In the genomic region with DNA sequence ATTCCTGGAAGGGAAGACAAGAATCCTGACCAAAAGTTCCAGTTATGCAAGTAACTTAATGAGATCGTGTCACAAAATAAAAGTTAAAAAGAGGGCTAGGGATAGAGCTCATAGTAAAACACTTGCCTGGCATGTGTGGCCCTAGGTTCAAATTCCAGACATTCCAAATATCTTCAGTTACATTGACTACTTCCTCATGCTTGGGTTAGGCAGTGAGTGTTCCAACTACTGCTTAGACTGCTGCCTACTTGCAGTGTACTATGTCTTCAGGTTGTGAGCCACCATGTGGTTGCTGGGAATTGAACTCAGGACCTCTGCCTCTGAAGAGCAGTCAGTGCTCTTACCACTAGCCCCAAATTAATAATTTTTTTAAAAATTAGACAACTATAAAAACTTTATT, we compare ENCODE assay signal across 9 mouse cellular contexts. TPM values are rescaled to one million over a fixed set of nuclear protein-coding genes. Genes with fewer than 3 reads are reported as not detected.
DNase-seq lines count a peak whose midpoint lies in the region; ATAC-seq and TF ChIP-seq lines count a peak whose summit lies in the region.
"Had no signal": no experiment of that assay in that cellular context is flagged by ENCODE, and none has a peak within 500 bp of the region (broad histone marks: within the 10 kb centered on the region; RNA-seq: fewer than 3 reads in every experiment).

No protein-coding gene starts in this region.

- TF ChIP-seq CTCF in Patski (IDR thresholded peaks at IDR 0.05): no peak

- in situ Hi-C loops in Patski (cut with MboI; ENCODE audit: low pct_unique_long_range_greater_than_20kb): no loop called here

- peaks cover 30% of the 10 kb centered on the region for H3K36me3 ChIP-seq in heart, embryonic 14.5 days (ENCODE audit: control insufficient read depth, insufficient read depth, low read length)
- peaks cover 14% of the 10 kb centered on the region for H3K36me3 ChIP-seq in kidney, embryonic 16.5 days (ENCODE audit: insufficient read depth, low read length)

- no peak overlapping the region for H3K27ac ChIP-seq in heart, embryonic 14.5 days (replicated peaks in 1 of 2; ENCODE audit: control insufficient read depth in 1 of 2, insufficient read depth in 1 of 2, low read depth in 2 of 2, low read length in 2 of 2)
- H3K27ac ChIP-seq in kidney, embryonic 16.5 days (ENCODE audit: low read length): no peak overlapping the region

- 0 out of 2 replicates have a peak, but pooled peaks cover 5% of the 10 kb centered on the region for H3K27me3 ChIP-seq in heart, embryonic 14.5 days (ENCODE audit: control insufficient read depth, insufficient read depth, low read length)
- no peaks in the 10 kb centered on the region for H3K27me3 ChIP-seq in Patski
- H3K27me3 ChIP-seq in kidney, embryonic 16.5 days (ENCODE audit: insufficient read depth, low read length): 0 out of 2 replicates have a peak, but pooled peaks cover 3% of the 10 kb centered on the region

- H3K4me2 ChIP-seq in heart, embryonic 14.5 days (ENCODE audit: low read length): peak overlapping the region; percentile 93
- peak overlapping the region; percentile 31; the same call in 1 of the 2 replicates for H3K4me2 ChIP-seq in kidney, embryonic 16.5 days (replicated peaks; ENCODE audit: low read depth, low read length)

- POLR2A ChIA-PET in Patski (lab: Charles Lee): no interaction called here

- H3K4me3 ChIP-seq in heart, embryonic 14.5 days (ENCODE audit: control insufficient read depth in 1 of 2, insufficient read depth in 1 of 2, low read depth in 1 of 2, low read length in 2 of 2): no peak overlapping the region; a peak in 1 of 4 replicates
- peak overlapping the region; percentile 25; the same call in 1 of the 2 replicates for H3K4me3 ChIP-seq in kidney, embryonic 16.5 days (ENCODE audit: low read length)

- WGBS in heart, embryonic 14.5 days: 15% methylated on average over 1 of the region's 1 CpGs
- WGBS in kidney, embryonic 16.5 days: 34% methylated on average over 1 of the region's 1 CpGs

- CTCF ChIA-PET in Patski (lab: Charles Lee): interaction anchor here (1.1 to 1.3 kb wide), 2 partner anchors 13 to 22 kb away, joined by 3 to 4 read pairs; no protein-coding TSS in a partner anchor

- no peak for ATAC-seq in heart, embryonic 14.5 days (ENCODE audit: insufficient number of reproducible peaks, insufficient read depth, low FRiP score, low read depth)
- peak; percentile 74 for ATAC-seq in Patski
- 0 out of 2 replicates have a peak, but pooled peaks have one; percentile 17 for ATAC-seq in kidney, embryonic 16.5 days (ENCODE audit: low FRiP score, low TSS enrichment)

- no peaks in the 10 kb centered on the region for H3K9me3 ChIP-seq in heart, embryonic 14.5 days (ENCODE audit: control insufficient read depth, low read length)
- no peaks in the 10 kb centered on the region for H3K9me3 ChIP-seq in kidney, embryonic 16.5 days (ENCODE audit: low read length)

- peaks cover 2 to 17% of the 10 kb centered on the region in 2 experiments; a peak in 3 of 4 replicates for H3K4me1 ChIP-seq in heart, embryonic 14.5 days (ENCODE audit: control insufficient read depth in 2 of 2, insufficient read depth in 2 of 2, low read length in 2 of 2)
- peaks cover 17% of the 10 kb centered on the region for H3K4me1 ChIP-seq in kidney, embryonic 16.5 days (ENCODE audit: insufficient read depth, low read length)

- DNase-seq in heart, adult 11 months: no peak
- DNase-seq in 416B (ENCODE audit: low read depth) (peak; percentile 52), Patski (ENCODE audit: low read depth, low spot score) (no peak)
- DNase-seq in cerebellum, adult 8-10 months: no peak
- no peak for DNase-seq in embryo, embryonic 10.5 days (ENCODE audit: low spot score)
- no peak for DNase-seq in right cerebral cortex, postnatal 36 days (ENCODE audit: low spot score in 2 of 2)
- DNase-seq: lung, postnatal 4 days had no signal

- H3K9ac ChIP-seq in heart, embryonic 14.5 days (ENCODE audit: low read length): no peak overlapping the region
- H3K9ac ChIP-seq in kidney, embryonic 16.5 days (replicated peaks; ENCODE audit: low read length): no peak overlapping the region

RNA-seq across cellular contexts. Expression of a gene that starts 2.7 kb away (rescaled TPM):
- 110 and 120 TPM in 2 replicates for polyA plus RNA-seq in heart, embryonic 14.5 days (2014; fragmentation: Nextera tagmentation; extraction: Ambion mirVana)
- polyA plus RNA-seq in Patski (2021): 189 TPM
- 235 and 246 TPM in 2 replicates for polyA plus RNA-seq in kidney, embryonic 16.5 days (2015; fragmentation: Nextera tagmentation; extraction: Ambion mirVana)

RNA-seq across cellular contexts. Expression of a gene that starts 16.9 kb away (rescaled TPM):
- 224 and 246 TPM in 2 replicates for polyA plus RNA-seq in heart, embryonic 14.5 days (2014; fragmentation: Nextera tagmentation; extraction: Ambion mirVana)
- polyA plus RNA-seq in Patski (2021): 173 TPM
- 370 and 375 TPM in 2 replicates for polyA plus RNA-seq in kidney, embryonic 16.5 days (2015; fragmentation: Nextera tagmentation; extraction: Ambion mirVana)
